Mouse (Mus musculus) adrenal gland, adult 18-20 months (tissue): ENCODE measurements around the gene Gm42906. TPM values are rescaled to one million over a fixed set of nuclear protein-coding genes. Genes with fewer than 3 reads are reported as not detected.

Experiments
- DNase-seq, 2 experiments: peaks; one replicate each; pipeline ENCODE4 v3.0.0; 2021 to 2022; ENCODE audit warnings: low spot score in 2 of 2
- total RNA-seq, 2 experiments: library from RNA; stranded (reverse); gene quantifications; 1 replicate in 1 of 2; 2 replicates in 1 of 2; pipeline ENCODE4 v1.2.3; 2021

Gene Gm42906
- total RNA-seq, 2 experiments from 2014 or later: 0.93 TPM; not detected in 1

DNA sequence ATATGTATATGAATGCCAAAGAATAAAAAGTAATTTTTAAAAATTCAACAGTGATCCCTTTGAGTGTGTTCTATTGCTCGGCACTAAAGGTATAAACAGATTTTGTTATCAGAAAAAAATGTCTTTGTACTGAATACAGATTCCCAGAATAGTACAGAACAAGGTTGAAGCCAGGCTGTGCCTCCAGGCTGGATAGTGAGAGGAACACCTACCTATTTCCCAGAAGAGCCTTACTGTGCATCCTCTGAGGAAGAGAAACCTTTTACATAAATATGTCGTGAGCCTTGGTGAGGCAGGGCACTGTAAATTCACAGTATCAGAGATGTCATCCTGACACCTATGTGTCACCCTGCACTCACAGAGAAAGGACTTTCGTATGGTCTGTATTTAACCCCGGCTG lies 31.8 kb downstream of the Gm42906 start:
- no peak for DNase-seq

DNA sequence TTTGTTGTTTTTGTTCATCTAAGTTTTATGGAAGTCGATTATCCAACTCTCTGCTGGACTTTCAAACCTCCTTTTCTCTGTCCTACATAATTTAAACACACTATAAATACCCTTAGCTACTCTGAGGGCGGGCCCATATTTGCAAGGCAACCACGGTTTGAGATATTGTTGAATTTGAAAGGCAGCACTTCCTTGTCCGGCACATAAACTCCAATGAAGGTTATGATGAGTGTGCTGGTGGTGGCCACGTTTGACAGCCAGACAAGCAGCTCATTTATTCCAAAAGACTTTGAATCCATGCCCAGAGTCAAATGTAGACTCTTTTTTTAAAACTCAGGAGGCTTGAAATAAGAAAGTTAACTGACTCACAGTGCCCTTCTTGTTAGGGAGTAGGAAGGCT lies 33.3 kb downstream of the Gm42906 start:
- no peak for DNase-seq

DNA sequence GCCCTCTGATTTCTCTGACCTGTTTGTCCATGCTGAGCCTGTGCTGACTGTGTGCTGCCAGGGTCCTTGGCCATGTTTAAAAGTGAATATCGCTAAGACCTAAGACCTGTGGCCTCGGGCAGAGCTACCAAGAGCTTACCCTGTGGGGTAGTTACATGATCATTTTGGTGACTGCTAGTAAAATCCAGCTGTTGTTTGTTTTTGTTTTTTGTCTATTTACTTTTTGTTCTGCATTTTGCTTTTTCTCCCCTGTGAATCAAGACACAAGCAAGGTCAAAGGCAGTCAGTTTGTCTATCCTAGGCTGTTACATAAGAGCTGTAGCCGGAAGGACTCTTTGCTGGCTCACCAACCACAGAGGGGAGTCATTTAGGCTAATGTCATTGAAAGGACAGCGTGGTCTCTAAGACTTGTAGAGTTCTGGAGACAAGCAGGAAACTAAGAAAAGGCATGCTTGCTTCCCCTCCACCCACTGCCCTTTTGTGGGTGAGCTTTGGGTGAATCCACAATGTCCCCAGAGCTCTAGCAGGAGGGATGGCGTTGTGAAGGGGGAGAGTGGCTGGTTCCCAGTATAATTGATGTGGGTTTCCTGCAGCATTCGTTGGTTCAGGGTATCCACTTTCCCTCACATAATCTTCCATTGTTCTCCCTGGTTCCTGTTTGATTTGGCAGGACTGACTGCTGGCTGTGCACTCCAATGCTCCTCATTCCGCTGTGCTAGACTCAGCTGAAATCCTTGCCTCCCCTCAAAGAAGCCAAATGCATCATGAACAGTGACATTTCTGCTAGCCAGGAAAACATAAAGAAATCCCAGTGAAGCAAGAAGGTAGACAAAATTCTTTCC lies 33.9 kb downstream of the Gm42906 start:
- no peak for DNase-seq

DNA sequence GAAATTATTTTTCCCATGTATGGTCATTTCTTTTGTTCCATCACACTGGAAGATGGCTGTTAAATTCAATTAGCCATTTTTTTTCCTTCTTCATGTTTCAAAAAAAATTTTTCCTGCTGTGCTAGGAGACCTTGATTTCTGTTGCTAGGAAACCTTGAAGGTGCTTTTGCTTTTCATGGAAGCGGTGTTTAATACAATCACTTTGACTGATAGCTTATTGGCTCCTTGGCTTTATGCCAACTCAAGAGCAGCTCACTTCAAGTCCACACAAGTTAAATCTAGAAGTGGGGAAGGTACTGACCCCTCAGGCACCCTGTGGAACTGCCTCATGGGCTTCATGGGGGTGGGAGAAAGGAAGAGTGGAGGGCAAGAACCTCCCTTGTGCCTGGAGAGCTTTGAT lies 38.1 kb downstream of the Gm42906 start:
- no peak for DNase-seq

DNA sequence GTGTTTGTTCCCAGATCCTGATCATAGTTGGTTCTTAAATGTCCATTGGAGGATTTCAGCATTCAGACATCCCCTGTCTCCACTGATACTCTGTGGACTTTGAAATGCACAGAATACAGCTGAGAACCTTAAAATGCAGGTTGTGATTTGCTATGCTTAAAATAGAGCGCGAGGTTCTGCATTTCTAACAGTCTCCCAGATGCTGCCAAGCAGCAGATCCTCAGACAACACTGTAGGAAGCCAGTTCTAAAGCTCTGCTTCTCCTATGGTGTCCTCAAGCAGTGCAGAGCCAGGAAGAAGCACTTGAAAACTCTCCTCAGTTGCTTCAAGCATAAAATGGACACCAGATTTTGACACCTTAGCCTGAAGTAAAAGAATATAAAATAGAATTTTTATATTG lies 48.1 kb downstream of the Gm42906 start:
- DNase-seq: no peak

DNA sequence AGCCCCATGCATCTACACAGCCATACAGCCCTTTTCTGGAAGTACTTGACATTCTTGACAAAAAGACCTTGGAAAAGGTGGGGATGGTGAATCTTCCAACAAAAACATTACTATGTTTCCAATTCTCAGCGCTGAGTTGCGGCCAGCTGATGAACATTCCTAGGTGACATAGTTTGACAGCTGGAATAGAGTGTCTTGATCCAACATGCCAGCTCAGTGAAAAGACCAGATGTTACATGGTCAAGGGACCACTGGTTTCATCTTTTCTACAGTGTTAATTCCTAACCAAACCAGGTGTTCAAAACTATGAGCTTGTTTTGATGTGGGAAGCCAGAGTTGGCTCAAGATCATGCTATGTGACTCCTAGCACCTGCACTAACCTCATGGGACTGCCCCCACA lies 48.8 kb downstream of the Gm42906 start:
- no peak for DNase-seq

DNA sequence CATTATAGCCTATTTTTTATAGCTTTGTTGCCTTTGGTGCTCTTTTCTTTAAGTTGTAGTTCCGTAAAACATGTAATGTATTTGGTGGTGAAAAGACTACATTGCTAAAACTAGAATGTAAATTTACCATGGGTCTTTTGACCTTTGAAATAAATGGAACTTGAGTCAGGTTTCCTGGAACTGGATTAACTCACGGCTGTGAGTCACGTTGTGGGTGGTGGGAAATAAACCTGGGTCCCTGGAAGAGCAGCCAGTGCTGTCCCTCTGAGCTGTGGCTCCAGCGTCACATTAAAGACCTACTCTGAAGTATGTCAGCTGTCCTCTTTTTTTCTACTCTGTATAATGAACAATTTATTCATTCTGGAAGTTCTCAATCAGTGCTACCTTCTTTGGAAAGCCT lies 51.0 kb downstream of the Gm42906 start:
- no peak for DNase-seq

DNA sequence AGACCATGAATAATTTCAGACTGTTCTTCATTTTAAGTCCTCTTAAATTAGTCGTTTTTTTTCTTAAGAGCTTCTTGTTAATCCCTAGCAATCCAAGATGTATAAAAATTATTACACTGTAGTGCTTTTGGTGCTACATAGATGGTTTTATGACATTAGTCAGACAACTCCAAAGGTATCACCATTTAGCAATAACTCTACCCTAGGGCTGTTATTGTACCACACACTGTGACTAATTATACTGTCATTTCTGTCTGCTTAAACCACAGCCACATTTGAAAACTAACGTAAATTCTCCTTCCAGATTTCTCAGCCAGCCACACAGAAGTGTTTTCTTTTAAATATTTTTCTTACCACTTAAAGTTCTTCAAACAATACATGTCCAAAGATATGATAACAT lies 53.1 kb downstream of the Gm42906 start:
- no peak for DNase-seq

DNA sequence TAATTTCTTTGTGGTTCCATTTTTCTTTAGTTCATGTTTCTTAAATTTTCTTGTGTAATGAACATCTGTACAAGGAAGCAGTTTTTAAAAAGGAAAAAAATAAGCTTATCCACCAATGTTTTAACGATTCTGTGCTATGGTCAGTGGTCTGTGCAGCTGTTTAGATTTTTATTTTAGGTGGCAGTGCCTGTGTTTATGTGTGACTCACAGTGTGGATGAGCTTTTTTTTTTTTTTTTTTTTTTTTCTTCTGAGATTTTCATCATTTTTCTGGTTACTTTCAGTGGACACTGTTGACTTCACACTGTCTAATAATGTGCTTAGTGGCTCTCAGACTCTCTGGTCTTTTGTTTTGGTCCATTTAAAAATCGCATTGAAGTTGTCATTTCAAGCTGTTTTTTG lies 56.8 kb downstream of the Gm42906 start:
- no peak for DNase-seq

DNA sequence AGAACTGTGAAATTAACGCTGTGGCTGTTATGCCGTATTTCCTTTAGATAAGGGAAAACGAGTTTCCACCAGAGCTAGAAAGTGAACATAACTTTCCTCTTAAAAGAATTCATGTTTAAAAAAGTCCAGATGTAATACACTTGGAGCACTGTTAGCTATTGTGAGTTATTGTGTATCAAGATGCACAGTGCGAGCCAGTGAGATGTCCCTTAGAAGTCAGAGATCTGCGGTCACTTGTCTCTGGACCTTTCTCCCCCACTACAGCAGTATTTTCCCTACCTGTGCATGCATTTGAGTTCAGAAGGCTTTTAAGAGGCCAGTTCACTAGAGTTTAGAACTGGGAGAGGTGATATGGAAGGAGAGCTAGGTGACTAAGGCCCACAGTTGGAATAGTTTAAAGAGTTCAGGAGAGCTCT lies 58.6 kb downstream of the Gm42906 start:
- DNase-seq: peak in 1 of 2 experiments; percentile 19

DNA sequence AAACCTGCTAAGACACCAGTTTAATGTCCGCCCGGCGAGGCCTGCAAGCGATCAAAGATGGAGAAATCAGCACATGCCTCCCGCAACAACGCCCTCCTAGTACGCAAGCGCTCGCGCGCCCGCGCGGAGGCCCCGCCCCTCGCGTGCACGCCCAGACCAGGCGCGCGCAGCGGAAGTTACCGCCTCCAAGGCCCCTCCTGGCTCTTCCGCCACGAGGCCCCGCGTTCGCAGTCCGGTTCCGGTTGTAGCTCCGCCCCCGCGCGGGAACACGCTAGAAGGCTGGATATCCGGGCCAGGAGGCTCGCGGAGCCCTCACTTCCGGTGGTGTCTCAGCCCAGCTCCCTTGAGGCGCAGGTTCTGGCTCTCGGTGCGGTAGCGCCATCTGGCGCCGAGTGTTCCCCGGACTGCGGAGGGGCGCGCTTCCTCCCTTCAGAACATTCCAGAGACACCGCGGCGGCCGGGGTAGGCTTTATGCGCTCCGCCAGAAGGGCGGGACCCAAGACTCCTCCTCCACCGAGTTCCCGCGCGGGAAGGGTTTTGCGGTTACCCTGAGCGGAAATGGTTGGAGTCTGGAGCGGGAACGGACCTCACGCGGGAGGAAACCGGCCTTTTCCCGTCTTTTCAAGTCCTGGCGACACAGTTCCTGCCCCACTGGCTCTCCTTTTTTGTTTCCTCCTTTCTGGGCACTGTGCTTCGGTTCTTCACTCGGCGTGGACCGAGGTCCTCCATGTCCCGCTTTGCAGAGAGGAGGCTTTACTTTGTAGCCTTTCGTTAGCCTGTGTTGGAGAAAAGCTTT lies 59.4 kb downstream of the Gm42906 start:
- DNase-seq: peak; percentile 98 to 99

DNA sequence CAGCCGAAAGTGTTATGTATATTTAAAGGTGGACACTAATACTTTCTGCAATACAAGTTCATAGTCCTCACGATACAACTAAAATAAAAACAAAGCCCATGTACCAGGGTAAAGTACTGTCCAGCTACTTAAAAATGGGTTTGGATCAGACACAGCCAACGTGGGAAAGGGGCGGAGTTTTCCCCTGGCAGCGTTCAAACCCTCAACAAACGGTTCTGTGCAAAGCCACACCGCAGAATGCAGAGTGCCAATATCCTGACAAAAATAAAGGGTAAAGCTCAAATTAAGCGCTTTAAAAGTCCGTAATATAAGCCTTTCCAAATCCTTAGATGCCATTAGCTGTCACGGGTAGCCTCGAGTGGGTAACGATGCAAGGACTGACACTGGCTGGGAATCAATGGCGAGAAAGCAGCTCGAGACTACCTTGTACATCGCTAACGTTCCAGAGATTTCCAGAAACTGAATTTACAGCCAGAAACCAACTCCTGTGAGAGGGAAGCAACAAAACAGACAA lies 60.0 kb downstream of the Gm42906 start:
- DNase-seq: peak in 1 of 2 experiments; percentile 44

DNA sequence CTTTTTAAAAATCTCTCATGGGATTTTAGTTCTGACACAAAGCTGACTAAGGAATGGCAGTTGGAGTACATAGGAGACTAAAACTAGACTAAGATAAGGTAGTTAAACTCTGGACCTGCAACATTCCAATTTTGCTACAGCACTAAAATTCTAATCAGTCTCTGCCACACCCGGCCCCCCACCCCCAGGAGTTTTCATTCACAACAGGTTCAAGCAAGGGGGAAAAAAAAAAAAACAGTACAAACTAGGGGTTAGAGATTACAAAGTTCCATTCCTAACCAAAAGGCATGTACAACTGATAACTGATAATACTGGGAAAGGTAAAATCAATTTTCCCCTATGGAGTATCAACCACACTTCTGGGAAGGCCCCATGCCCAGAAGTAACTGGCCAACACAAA lies 60.6 kb downstream of the Gm42906 start:
- no peak for DNase-seq

DNA sequence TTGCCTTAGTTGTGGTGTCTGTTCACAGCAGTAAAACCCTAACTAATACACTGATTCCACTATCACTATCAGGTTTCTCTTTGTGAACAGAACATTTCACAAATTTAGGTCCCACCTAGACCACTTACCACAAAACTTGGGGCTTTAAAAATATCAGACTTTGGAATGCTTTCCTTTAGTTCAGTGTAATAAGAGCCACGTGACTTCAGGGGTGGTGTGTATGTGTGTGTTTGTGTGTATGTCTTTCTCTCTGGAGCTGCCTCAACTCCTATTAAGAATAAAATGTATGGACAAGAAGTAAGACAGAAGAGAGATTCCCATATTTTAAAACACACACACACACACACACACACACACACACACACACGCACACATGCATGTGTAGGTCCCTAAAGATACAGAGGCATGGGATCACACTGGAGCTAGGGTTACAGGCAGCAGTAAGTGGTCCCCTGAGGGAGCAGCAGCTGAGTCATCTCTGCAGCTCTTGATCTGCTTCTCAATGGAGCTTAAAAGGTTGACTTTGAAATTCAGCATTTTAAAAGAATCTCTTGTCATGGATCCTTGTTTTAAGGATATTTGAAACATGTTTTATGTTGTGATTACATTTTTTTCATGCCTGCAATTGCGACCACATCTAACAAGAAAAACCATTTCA lies 64.5 kb downstream of the Gm42906 start:
- no peak for DNase-seq

DNA sequence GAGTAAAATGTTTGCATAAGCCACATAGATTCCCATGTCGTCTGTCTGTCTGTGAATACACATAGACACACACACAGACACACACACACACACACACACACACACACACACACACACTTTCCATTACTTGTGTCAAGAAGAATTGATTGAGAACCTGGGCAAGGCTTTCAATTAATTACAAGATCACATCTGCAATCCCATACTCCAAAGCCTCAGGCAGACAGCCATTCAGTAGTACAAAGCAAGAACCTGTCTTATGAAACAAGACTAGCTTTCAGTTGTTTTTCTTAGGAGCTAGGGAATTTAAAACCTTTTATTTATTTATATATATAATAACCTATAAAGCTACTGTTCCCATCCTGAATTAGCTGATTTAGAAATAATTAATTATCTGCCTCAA lies 78.3 kb downstream of the Gm42906 start:
- no peak for DNase-seq

DNA sequence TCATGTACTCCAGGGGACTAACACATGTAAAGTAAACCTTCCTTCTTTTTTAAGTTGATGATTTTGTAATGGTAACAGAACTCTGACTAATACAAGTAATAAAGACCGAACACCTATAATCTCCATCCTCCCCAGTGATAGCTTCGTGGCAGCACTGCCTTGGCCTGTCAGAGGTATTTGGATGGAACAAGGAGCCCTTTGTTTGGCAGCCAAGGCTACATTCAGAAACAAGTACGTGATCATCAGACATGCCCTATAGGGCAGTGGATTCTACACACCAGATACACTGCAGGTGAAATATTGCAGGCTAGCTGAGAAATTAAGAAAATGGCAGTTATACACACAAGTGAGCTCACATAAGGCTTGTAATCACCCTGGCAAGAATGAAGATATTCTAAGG lies 79.5 kb downstream of the Gm42906 start:
- DNase-seq: no peak

DNA sequence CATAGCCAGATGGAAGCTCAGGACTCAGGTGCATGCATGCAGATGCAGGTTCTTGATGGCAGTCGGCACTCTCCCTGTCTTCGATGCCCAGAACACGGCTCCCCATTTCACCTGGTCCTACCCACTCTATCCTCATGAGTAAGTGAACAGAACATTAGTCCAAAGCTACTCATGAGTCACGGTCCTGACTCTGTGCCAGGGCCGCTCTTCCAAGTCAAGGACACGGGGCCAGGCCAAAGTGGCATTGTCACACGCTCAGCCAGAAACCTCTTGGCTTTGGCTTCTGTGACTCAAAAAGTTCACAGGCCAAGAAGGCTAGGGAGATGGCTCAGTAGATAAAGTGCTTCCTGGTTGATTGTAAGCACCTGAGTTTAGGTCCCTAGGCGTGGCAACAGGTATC lies 81.3 kb downstream of the Gm42906 start:
- peak; percentile 73 to 83 for DNase-seq

DNA sequence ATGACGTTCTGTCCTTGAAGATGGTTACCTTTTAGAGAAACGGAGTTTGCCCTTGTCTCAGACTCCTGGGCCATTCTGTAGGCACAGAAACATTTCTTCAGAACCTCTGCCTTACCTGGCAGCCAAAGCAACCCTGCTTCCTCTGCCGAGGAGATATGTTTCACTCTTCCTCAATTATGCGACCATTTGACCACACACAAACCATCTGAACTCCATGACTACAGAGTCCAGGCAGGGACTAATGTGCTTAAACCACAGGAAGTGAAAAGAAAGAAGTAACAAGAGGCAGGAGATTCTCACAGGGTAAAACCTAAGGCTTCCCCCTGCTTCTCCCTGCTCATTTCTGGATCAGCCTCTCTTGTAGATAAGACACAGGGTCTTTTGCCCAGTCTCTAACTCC lies 83.2 kb downstream of the Gm42906 start:
- no peak for DNase-seq

DNA sequence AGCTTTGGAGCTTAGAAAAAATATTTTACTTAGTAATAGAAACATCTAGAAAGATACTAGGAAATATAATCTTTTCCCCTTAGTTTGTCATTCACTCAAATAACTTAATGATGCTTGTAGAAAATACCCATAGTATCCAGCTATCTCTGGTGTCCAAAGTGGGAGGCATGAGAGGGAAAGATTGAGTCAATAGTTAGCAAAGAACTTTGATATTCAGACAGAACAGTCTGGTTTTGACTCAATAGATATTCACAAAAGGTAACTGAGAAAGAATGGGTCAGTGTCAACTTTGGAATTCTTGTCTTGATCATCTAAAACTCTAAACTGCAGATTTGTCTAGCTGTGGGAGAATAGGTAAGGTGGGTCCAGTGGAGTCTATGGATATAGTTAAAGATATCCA lies 94.3 kb downstream of the Gm42906 start:
- DNase-seq: no peak

DNA sequence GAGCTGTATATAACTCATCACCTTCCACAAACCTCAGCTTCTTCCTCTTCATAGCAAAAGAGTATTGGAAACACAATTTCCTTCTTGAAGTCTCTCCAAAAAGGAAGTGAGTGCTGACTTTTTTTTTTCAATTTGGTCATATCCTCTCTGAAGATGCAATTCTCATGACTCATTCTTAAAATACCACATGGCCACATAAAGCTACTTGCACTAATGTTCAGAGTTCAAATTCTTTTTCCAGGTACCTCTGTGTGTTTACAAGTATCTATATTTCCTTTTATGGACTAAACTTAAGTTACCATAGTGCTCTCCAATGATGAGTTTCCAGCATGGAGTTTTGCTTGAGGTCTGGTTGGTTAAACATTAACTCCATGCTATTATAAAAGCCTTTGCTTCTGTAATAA lies 94.8 kb downstream of the Gm42906 start:
- DNase-seq: no peak

DNA sequence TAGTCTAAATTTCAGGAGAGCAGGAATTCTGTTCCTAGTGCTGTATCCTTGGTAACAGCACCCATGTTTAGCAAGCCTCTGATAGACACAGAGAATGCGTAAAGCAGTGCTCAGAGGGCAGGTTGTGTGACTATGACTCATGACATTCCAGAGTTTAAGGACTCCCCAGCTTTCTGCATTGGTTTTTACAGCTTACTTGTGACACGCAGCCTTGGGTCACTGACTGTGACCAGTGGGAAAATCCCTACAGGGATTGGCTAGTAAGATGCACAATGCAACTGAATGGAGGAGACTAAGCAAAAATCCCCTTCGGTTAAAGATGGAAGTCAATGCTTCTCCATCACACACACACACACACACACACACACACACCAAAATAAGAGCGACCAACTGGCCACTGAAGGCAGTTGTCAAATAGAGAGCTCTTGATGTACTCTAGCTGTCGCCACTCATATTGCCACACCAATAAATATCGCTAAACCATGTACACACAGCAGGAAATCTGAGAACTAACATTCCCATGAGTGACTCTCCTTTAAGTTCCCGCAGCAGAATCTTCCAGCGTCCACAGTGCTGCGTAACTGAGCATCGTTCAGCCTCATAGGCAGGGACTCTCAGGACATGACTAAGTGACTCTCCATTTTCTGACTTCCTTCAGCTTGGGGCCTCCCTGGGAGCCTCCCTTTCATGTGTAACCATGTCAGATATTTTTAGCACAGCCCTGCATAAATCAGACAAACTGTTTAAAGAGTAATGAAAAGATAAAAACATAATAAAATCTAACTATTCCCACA lies 112.0 kb downstream of the Gm42906 start:
- no peak for DNase-seq
